Mouse (Mus musculus): Measurements from ENCODE around the gene Ddx19b. TPM values are rescaled to one million over a fixed set of nuclear protein-coding genes. Genes with fewer than 3 reads are reported as not detected.
"Not testable (repeated sequence)": the region's sequence is repeated elsewhere in the genome, so short reads cannot be mapped to it uniquely, and the experiment has no call there.

Ddx19b gene
- 9.3 and 12.4 TPM in 2 replicates for total RNA-seq (2021)
- long read RNA-seq, full-length matches to known transcripts, result 2 of 8 reads
- long read RNA-seq, partial matches to known transcripts, result 0 of 8 reads
- long read RNA-seq, other reads (novel, unspliced or antisense), result 6 of 8 reads

DNA sequence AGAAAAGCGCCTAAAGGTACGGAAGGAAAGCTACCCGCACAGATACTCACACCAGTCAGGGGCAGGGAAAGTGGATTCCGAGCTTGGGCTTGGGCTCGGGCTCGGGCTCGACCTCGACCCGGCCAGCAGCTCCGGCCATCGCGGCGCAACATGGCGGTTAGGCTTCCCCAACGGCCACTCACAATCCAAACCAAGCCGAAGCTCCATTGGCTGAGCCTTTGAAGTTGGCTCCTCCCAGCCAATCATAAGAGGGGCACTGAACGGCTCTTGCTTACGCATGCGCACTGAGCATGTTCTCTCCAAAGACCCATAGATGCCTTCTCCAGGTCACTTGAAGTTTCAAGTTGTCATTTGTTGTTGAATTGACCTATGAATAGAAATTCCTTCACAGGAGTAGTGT lies at the start of gene Ddx19b:
Gene Ddx19b, minus strand, starts transcription at position 180 of the 400 bp plus-strand sequence.
- no peak for DNase-seq

- DNase-seq, result peak; percentile 34
These were observed 48.3 kb upstream of the Ddx19b start for GRCm38 (mm10) chr8:111079861-111080271.

DNA sequence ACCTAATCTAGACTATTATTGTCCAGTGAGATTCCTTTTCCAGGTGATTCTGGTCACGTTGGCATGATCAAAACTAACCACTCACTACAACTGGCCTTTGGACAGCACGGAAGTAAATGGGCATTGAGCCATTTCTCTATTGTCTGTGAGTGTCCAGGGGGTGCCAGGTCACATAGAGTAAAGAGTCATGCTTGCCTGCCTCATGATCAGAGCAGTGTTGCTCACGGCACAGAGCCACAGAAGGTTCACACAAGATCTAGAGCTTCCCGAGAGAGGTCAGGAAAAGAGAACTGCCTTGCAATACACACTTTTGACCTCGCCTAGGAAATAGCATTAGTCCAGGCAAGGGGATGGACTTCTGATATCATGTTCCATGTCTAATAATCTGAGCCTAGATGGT lies 47.9 kb upstream of the Ddx19b start:
- no peak for DNase-seq

GRCm38 (mm10) chr8:111075926-111076325 lies 44.4 kb upstream of the Ddx19b start:
- no peak for DNase-seq

- DNase-seq, result not testable (repeated sequence)
These were observed 37.1 kb upstream of the Ddx19b start for GRCm38 (mm10) chr8:111068660-111069059.

DNA sequence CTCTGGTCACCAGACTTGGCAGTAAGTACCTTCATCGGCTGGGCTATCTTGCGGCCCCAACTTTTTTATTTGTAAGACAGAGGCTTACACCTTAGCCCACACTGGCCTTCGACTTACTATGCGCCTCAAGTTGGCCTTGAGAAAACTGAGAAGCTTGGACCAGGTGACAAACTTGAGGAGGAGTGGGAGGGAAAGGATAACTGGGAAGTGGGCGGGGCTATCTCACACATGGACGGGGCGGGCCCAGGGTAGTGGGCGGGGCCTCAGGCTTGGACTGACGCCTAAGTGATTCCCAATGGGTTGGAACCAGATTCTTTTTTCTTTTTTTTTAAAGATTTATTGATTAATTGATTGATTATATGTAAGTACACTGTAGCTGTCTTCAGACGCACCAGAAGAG lies 35.9 kb upstream of the Ddx19b start:
- DNase-seq, result no peak

- DNase-seq, result no peak
These were observed 34.8 kb upstream of the Ddx19b start for GRCm38 (mm10) chr8:111066308-111066707.

GRCm38 (mm10) chr8:111062893-111063292 lies 31.3 kb upstream of the Ddx19b start:
- no peak for DNase-seq

DNA sequence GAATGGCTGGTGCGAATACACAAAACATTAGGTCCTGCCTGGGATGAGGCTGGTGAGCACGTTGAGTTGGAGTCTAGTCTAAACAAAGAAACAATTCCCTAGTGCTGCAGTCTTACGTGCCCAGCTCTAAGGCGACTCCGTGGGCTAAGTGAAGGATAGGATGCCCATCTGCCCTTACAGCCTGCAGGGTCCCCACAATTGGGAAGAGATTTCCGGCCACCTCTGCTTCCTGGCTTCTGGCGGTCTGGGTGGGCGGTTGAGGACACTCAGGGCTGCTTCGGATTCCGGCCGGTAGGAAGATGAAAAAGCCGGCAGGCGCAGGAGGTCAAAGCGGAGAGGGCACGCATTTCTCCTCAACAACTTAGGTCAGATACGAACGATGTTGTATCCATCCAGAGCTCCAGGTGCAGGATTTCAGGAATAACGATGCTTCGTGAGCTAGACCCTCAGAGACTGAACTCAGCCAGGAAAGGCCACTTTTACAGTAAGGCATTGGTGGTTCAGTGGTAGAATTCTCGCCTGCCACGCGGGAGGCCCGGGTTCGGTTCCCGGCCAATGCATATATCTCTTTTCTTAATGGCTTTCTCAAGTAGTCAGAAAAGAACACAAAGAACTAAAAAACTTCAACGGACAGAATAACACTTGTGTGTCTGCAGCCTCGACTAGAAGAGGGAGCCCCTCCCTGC lies 30.7 kb upstream of the Ddx19b start:
- DNase-seq, result peak; percentile 81

DNA sequence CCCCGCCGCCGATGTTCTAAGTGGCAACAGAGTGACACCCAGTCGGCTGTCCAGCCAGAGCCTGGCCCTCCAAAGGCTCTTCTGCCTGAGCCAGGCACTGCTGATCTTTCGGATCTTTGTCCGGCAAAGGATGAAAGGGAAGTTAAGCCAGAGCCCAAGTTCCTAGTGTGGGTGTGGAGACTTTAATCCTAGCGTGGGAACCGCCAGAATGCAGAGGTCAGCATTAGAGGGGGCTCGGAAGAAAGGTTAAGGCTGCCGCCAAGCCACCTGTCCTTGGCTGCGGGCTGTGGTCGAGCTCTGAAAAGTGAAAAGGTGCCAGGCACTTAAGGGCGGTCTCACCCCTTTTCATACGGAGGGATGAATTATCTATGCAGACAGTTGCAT lies 30.1 kb upstream of the Ddx19b start:
- no peak for DNase-seq

DNA sequence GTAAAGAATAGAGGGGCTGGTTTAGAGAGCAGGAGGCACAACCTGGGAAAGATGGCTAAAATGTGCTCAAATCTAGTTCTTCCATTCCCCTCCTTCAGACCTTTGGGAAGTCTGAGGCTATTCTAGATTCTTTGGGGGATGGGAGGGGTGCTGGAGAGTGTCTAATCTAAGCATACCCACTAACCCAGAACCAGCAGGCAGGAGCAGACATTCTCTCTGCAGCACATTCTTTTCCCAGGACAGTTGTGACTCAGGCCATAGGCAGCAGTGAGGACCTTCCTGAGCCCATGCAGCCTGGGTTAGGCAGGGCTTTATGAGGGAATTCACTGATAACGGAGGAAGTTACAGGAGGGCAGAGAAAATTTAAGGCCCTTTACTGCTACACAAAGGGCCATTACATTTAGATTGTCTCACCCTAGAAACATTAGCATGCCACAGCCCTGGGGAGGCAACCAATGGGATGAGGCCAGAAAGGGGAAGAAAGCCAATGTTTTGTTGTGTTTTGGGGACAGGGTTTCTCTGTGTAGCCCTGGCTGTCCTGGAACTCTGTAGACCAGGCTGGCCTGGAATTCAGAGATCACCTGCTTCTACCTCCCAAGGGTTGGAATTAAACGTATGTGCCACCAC lies 27.5 kb upstream of the Ddx19b start:
- no peak for DNase-seq

GRCm38 (mm10) chr8:111056691-111057293 lies 25.2 kb upstream of the Ddx19b start:
- peak; percentile 61 for DNase-seq

GRCm38 (mm10) chr8:111056158-111056663 lies 24.7 kb upstream of the Ddx19b start, which contains the start of gene Exosc6:
TSS of gene Exosc6 (plus strand) at chr8:111056339.
- peak; percentile 90 for DNase-seq

- DNase-seq, result no peak
These were observed 24.1 kb upstream of the Ddx19b start for GRCm38 (mm10) chr8:111055661-111056060.

GRCm38 (mm10) chr8:111055031-111055634 lies 23.6 kb upstream of the Ddx19b start:
- DNase-seq, result no peak

DNA sequence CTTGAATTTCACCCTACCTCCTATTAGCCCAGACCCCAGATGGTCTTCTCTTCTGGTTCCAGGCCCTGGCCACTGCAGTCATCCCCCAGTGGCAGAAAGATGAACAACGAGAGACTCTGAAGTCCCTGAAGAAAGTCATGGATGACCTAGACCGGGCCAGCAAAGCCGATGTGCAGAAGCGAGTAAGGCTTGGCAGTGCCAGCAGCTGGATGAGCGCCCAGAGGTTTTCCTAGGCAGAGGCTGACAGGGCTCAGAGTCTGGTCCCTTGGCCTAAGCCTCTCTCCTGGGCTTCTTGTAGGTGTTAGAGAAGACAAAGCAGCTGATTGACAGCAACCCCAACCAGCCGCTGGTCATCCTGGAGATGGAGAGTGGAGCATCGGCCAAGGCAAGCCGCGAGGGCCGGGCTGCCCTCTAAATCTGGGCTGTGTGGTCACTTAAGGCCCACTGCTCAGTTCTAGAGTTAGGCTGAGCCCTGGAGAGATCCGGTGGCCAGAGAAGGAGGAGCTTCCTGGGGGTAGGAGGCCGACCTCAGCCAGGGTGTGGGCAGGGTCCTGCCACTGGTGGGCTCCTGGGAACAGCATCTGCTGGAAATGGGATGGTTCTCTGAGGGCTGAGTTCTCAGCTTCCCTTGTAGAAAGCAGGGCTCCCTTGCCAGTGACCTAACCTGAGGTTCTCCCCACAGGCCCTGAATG lies 22.4 kb upstream of the Ddx19b start:
- DNase-seq, result peak; percentile 43

DNA sequence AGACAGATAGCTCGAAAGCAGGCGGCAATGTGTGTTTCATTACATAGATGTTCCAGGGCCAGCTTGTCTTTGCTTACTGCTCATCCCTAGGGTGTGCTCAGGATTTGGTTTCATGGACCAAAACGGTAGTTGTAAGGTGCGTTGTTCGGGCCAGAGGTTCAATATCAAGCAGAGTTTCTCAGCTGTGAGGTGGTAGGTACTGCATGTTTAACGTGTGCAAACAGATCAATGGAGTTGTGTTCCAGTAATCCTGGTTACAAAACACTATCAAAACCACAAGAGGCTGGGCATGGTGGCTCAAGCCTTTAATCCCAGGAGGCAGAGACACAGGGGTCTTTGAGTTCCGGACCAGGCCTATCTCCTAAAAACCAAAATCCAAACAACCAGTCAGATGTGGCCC lies 17.6 kb upstream of the Ddx19b start:
- DNase-seq, result no peak

DNA sequence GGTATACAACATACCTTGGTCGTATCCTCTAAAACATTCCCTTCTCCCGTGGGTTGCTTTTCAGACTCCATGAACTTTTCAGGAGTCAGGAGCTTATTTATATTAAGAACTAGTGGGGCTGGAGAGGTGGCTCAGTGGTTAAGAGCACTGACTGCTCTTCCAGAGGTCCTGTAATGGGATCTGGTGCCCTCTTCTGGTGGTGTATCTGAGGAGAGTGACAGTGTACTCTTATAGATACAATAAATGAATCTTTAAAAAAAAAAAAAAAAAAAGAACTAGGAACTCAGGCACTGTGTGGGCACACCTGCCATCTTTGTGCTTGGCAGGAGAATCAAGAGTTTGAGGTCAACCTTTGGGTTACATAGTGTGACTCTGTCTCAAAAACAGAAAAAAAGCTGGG lies 17.1 kb upstream of the Ddx19b start:
- no peak for DNase-seq

- no peak for DNase-seq
These were observed 12.6 kb upstream of the Ddx19b start for GRCm38 (mm10) chr8:111044003-111044734.

GRCm38 (mm10) chr8:111042546-111042945 lies 11.0 kb upstream of the Ddx19b start:
- no peak for DNase-seq

DNA sequence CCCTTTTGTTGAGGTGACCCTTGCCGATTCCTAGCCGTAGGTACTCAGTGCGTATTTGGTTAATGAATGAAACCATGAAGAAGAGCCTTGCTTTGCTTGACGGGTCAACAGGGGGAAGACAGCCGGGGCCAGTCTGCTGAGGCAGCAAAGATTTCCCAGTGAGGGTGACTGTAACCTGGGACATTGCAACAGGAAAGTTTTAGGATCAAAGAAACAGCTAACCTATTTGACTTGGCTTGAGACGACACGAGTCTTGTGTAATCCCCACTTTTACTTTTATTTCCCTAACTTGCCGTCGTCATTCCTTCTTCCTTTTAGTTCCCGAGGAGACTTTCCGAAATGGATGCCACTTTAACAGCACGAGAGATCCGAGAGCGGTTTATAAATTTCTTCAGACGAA lies 5.0 kb upstream of the Ddx19b start:
- DNase-seq, result no peak

Data from adrenal gland, postnatal 25 days (tissue).